Mouse (Mus musculus) cerebellum, postnatal 36 days (tissue): ENCODE measurements around the gene Eme1.

Source experiments
- DNase-seq, 2 experiments: peaks; one replicate each; pipeline ENCODE4 v3.0.0; 2021 to 2022; ENCODE audit warnings: mixed read lengths in 2 of 2

Gene Eme1

DNA sequence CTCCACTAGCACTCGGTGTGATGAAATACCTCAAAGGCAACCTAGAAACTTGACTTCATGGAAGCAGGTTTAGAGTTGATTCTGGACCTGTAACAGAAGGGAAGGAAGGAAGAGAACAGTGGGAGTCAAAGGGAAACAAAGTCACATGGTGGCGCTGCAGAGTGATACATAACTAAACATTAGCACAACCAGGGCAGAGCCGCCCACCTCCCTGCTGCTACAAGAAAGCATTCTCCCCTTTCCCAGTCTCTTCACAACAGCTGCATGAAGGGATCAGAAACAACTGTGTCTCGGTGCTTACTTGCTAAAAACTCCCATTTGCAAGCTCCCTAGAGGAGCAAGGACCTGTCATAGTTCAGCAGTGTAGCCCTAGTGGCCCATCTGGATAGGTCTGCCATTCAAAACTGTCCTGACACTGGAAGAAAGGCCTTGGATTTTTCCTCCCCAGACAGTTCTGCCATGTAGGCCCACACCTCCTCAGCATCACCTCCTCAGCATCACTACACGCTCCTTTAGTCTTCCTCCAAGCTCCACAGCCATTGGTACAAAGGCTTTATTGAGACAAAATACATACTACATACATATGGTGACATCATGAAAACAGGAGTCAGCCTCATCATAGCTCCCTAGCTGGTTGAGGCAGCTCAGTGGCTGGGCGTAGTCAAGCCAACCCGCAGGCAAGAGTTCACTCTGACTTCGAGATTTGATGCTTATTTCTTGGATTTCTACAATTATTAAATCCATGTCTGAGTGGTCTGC lies 9.1 kb downstream of the Eme1 start:
- no peak for DNase-seq

DNA sequence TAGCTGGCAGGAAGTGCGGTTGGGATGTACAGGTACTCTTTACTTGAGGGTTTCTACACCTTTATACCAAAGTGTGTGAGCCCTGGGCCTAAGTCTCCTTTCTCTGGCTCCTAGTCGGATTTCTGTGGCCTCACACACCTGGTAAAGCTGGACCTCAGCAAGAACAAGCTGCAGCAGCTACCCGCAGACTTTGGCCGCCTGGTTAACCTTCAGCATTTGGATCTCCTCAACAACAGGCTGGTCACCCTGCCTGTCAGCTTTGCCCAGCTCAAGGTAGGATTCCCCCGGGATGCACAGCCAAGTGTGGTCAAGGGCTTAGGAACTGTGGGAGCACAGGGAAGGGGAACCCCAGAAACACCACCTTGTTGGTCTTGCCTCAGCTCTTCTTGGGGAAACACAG lies 19.3 kb downstream of the Eme1 start:
- no peak for DNase-seq

DNA sequence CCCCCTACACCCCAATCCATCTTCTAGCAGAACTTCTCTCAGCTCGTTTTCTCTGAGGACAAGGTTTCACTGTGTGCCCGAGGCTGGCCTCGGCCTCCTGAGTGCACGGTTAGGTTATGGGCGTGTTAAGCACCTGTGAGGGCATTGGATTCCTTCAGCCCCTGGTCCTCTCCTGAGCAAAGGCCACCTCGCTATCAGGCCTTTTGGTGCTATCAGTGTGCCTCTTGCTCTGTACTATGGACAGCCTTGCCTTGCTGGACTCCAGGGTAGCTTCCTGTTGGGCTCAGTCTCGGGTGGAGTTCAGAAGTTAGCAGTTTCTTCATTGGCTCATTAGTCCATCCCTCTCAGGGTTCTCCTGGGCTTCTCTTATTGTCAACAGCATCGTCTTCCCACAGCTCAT lies 20.8 kb downstream of the Eme1 start:
- DNase-seq: no peak

DNA sequence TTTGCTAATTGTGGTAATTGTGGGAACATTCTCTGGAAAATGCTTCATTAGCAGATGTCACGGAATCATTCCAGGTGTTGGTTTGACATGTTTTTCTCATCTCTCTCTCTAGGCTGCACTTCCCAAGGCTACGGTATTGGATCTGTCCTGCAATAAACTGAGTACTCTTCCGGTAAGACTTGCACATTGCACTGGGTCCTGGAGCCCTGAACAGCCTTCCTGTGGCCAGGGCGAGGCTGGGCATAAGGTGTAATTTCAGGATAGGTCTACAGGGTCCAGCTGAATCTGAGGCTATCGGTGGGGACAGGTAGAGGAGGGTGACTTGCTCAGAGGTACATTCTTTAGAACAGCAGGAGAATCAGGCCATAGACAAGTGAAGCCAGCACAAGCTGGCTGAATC lies 21.8 kb downstream of the Eme1 start:
- no peak for DNase-seq

DNA sequence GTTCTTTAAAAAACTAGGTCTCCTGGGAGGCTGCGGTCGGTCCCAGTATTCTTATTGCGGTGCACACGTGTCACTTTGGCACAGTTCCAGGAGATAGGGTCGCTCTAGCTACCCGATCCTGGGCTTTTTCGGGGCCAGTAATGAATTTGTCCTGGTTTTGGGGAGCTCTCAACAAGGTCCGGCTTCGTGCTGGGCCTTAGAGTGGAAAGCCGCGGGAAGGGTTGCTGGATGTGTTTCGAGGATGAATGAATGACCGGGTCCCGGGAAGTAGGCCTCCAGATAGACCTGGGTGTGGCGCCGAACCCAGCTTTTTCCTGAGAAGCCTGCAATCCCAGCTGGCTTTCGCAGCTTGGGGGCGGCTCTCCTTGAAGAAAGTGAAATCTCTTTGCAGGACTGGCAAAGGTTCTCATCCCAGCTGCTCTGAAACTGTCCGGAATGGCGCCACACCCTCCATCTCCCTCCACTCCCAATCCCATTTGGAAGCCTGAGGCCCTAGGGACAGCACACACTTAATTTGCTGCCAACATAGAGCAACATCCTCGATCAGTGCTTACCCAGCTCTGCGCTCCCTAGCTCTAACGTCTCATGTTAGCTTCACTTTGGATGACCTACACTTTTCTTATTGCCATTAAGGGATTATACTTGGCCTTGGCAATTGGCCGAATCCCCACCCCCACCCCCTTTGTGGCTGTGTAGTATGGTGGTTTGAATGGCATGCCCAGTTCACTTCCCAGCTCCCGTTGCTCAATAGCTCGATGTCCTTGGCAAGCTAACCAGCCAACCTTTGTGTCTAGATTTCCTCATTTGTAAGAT lies 23.4 kb downstream of the Eme1 start:
- DNase-seq: peak in 1 of 2 experiments; percentile 24

DNA sequence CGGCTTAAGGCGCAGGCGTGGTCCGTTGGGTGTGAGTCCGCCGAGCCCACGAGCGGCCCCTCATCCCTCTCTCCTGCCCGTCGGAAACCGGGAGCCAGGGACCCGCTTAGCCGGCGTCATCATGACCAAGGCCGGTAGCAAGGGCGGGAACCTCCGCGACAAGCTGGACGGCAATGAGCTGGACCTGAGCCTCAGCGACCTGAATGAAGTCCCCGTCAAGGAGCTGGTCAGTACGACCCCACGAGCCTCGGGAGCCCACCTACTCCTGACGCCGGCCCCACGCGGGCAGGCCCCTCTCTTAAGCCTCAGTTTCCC lies 23.9 kb downstream of the Eme1 start:
- no peak for DNase-seq

DNA sequence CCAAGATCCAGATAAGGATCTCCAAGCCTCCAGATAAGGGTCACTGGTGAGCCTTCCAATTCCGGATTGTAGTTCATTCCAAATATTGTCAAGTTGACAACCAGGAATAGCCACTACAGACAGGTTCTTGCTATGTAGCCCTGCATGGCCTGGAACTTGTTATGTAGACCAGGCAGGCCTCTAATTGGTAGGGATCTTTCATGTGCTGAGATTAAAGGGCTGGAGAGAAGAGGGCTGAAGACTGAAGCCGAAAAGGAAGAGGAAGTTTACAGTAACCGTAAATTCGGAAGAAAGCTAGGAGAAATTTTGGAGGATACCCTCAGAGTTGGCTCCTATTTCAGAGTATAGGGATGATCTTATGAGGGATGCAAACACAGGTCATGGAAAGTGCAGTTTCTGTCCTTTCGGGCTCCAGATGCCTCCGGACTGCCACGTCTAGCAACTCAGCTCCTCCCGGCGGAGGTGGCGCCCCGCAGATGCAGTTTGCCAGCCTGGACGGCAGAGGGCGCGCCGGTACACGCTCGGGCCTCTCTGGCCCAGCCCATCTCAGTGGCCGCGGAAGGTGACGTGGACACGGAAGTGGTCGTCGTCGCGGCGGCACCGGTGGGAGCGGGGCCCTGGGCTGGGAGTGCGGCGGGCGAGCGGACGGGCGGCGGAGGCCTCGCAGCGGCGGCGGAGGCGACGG lies 24.4 kb downstream of the Eme1 start, which contains the start of gene Lrrc59:
Gene Lrrc59 (plus strand): TSS at position 569 of the 685 bp plus-strand sequence.
- DNase-seq: peak; percentile 90 to 92

DNA sequence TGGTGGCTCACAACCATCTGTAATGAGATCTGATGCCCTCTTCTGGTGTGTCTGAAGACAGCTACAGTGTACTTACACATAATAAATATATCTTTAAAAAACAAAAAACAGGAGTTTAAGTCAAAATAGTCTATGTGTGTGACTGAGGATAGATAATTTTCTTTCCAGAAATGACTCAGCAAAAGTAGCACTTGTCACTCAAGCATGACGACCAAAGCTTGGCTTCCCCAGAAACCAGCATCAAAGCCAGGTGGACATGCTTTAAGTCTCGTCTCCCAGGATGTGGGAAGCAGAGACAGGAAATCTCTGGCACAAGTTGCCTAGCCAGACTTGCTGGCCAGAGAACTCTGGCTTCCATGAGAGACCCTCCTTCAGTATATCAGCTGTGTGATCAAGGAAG lies 31.6 kb downstream of the Eme1 start:
- no peak for DNase-seq

DNA sequence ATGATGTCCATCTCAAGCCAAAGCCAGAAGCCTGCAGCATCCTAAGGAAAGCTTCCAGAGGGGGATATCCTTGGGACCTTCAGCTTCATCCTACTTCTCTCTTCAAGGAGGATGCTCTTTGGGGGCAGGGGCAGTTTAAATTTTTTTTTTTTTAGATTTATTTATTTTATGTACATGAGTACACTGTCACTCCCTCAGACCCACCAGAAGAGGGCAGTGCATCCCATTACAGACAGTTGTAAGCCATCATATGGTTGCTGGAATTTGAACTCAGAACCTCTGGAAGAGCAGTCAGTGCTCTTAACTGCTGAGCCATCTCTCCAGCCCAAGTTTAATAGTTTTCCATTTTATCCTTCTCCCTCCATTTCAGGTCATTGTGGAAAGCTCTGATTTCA lies 32.3 kb downstream of the Eme1 start:
- no peak for DNase-seq

DNA sequence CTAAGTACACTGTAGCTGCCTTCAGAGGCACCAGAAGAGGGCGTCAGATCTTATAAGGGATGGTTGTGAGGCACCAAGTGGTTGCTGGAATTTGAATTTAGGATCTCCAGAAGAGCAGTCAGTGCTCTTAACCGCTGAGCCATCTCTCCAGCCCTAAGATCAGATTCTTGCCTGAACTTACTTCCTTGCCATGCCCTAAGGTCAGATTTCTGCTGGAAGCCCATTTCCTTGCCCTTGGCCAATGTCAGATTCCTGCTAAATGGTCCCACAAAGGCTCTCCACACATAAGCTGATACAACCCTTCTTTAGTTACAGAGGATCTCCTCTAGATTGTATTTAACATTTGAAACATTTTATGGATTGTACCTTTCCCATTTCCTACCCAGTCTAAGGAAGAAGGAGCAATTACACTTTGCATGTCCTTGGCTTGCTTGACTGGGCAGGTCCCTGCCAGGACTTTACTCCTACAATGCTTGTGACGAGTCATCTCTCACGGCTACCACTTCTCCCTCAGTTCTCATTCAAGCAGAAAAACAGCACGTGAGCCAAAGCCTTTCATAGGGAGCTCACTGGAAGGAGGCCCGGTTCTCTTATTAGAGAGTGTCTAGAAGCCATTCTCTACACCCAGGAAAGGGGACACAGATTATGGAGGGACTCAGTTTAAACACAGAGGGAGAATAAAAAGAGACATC lies 32.9 kb downstream of the Eme1 start:
- DNase-seq: no peak

DNA sequence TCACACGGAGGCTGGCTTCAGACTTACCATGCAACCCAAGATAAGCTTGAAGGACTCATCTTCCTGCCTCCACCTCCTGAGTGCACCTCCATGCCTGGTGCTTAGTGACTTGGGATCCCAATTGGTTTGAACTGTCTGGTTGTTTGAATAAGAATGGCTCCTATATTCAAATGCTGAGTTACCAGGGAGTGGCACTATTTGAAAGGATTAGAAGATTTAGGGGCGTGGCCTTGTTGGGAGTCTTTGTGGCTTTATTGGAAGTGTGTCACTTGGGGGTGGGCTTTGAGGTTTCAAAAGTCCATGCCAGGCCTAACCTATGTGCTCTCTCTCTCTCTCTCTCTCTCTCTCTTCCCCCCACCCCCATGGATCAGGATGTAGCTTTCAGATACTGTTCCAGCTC lies 36.1 kb downstream of the Eme1 start:
- no peak for DNase-seq

DNA sequence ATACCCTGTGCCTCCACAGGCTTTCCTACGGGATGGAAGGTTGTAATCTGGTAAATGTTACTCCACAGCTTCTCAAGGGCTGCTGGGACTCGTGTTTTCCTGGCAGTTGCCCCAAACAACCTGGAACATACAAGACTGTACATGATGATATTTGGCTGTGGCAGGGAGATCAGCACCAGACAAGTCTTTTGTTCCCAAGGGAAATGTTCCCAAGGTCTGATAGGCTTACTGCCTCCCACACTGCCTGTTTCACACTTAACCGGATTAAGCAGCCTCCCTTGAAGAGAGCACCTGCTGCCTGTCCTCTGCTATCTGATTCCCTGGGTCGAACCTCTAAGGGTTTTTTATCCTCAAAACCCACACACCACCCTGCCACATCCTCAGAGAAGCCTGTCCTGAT lies 38.3 kb downstream of the Eme1 start:
- DNase-seq: no peak

DNA sequence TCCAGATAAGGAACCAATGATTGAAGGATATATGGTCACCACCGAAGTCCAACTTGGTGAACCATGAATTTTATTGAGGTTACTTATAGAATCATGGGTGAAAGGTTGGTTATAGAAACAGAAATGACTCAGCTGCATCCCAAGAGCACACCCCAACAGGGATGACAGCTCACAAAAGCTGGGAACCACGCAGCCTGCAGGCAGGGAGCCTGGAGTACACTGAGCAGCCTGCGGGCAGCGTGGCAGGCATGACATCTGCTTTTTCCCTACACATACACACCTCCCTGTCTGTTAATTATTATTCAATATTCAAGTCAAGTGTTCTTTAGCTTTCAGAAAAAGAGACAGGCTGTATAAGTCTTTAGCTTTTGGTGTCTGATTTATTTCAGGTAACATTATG lies 39.2 kb downstream of the Eme1 start:
- no peak for DNase-seq

DNA sequence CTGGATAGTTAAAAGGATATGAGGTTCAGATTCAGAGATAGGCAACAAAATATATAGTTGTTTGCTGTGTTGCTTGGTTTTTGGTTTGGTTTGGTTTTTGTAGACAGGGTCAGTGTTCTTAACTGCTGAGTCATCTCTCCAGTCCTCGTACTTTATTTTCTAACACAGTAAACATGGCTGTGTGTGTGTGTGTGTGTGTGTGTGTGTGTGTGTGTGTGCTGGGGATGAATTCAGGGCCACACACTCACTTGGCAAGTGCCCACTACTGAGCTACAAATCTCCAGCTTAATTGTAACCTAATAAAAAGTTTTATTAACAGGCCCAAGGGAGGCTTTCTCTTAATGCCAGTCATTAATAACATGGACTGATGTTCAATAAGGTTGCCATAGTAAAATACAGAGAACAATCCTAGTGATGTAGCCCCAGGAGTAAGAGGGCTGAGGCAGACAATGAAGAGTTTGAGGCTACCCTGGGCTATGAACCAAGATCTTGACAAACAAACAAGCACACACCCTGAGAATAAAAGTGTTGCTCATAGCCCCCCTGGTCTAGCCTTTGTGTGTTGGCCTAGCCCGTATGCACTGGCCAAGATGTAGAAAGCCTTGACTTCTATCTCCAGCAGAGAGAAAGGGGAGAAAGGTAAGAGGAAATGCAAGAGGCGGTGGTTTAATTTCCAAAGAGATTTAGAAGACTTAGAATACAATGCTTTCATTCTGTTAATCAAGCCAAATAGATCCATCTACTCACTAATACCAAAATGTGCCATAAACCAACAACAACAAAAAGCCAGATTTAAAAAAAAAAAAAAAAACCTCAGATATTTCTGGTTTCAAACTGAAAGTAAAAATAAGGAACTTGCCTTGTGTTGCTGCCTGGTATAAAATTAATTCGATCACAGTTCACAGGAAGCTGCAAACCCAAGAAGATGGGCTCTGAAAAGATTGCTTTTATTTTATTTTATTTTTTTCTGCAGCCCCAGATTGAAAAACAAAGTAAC lies 42.7 kb downstream of the Eme1 start:
- no peak for DNase-seq

DNA sequence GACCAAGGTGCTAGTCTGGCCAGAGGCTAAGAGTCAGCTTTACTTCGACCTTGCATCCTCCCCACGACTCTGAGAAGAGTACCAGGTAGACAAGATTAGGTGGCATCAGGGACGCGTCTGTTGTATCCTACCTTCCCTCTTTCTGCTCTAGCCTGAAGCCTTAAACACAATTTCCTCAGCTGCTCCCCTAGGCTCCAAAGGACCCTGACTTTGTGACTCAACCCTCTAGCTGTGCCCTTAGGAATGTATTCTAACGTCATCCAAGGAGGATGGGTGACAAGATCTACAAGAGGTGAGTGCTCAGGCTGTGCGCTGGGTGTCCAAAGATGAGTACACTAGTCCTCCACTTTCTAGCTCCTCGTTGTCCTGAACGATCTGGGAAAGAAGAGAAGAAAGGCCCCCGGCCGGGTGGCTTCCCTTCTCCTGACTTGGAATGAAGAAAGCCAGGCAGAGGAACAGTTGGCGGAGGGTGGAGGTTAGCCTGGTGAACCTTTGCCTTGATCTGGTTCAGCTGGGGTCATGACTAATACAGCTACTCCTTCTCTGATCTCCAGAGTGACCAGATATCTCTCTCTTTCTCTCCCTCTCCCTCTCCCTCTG lies 51.3 kb downstream of the Eme1 start:
- no peak for DNase-seq

DNA sequence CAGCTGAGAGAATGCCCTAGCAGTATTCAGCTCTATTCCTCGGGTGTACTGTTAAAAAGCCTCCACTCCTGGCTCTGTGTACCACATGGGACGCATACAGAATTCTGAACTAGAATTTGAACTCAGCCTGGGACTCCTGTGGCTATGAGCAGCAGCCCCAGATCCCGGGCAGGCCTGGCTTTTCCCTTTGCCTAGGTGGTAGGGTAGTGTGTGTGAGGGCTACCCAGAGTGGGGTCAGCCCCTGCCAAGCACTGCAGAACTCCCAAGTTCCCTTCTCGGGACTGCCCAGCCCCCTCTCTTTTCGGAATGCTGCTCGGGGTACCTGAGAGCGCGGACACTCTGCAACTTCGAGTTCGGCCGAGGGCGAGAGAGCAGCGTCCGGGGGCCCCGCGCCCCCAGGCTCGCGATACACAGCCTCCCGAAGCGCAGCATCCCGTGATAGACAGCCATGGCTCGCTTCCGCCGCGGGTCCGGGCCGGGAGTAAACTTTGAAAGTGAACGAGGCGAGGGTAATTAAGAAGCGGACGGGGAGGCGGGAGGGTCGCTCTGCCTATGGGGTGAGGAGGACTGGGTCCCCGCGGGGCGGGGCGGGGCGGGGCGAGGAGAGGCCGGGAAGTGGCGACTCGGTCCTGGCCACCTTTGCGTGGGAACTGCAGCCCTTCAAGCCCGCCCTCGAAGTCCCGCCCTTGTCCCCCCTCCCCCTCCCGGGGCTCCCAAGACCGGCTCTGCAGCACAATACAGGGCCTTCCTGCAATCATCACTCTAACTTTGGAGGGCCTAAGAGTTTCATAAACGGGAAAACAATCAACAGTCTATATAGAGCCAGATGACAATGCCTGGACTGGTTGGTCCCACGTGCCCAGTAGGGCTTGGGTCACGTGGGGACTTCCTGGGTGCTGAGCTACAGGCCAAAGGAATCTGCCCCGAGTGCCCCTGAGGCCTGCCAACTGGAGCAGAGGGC lies 52.2 kb downstream of the Eme1 start, which contains the start of gene Acsf2:
Gene Acsf2 (minus strand): TSS at position 551 of the 961 bp plus-strand sequence.
- peak; percentile 9 to 31 for DNase-seq

DNA sequence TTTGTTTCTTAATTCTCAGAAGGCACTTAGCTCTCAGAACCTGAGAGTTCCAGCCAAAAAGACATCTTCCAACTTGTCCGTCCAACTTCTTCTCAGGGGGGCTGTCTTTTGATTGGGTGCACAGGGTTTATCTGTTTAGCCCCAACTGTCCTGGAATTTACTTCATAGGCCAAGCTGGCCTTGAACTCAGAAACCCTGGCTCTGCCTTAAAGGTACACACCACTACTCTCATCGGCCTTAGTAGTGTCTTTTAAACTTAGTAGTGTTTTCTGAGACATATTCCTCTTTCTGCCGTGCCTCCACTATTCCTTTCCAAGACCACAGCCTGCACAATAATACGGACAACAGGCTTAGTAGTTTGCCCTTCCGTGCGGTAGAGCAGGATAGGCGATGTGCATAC lies 53.3 kb downstream of the Eme1 start:
- no peak for DNase-seq

DNA sequence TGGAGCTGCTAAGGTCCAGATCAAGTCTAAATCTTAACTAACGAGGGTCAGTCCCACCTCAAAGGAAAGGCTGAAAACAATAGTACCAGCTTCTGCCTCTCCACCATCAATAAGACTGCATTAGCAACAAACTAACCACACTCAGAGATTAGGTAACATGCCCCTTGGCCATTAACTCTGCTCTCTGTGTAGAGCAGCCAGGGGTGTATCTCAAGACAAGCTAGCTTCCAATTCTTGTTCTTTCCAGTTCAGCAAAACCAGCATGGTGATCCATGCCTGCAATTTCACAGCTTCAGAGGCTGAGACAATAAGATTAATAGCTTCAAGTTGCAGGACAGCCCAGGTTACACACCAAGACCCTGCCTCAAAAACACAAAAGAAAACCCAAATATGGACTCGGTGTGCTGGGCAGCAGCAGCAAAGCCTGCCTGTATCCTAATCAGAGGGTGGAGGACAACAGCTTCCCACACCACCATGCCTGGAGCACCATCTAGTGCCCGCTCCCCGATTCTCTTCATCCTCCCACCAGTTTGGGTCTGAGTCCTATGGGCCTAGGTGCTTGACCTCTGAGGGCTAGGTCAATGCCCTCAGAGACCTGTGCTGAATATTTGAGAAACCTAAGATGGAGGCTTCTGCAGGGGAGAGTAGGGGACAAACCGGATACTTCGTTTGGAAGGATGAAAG lies 55.2 kb downstream of the Eme1 start:
- no peak for DNase-seq

DNA sequence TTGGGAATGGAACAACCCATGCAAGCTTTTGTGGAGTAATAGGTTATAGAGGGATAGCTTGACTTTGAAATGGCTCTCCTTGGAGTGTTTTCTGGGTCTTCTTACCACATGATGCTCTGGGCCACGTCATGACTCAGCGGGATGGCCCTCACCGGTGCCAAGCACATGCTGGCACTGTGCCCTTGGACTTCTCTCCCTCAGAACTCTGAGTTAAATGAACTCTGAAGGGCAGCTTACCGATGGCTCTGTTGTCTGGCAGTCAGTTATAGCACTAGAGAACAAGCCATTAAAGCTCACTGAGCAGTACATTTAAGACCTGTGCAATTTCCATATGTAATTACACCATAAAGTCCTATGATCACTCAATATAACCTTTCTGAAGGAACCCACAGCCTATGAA lies 56.4 kb downstream of the Eme1 start:
- DNase-seq: no peak
